Mouse (Mus musculus): ENCODE results near the gene Fam78a.

GRCm38 (mm10) chr2:32068811-32069607 lies 15.6 kb downstream of the Fam78a start:
- TF ChIP-seq CTCF (IDR thresholded peaks at IDR 0.05; ENCODE audit: low read depth) (no peak), EP300 (IDR thresholded peaks at IDR 0.05; ENCODE audit: low read depth) (no peak)

All from heart, postnatal 0 days (tissue).